16 mouse cellular contexts compared by ENCODE assay signal in the genomic region with DNA sequence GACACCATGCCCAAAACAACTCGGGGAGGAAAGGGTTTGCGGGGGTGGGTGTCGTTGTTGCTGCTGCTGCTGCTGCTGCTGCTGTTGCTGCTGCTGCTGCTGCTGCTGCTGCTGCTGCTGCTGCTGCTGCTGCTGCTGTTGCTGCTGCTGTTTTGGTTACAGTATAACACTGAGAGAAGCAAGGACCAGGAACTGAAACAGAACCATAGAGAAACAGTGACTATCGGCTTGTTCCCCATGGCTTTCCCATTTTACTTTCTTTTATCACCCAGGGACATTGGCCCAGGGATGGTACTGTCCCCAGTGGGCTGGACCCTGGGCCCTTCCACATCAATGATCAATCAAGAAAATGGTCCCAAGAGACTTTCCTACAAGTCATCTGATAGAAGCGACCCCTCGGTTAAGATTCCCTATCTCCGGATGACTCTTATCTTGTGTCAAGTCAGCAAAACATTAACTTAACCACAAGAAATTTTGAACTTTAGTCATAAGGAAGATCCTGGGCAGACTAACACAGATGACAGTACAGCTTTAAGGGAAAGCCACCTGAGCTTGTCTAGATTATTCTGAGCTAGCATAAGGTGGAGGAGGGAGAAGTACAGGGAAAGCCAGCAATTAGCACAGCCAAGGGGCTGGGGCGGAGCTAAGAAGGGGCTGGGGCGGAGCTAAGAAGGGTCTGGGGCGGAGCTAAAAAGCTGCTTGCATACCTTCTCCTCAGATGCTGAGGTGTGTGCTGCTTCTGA. TPM values are rescaled to one million over a fixed set of nuclear protein-coding genes. Genes with fewer than 3 reads are reported as not detected.
A peak's percentile ranks its signal among the peaks of the same experiment; 100 is the strongest.
DNase-seq lines count a peak whose midpoint lies in the region; ATAC-seq lines count a peak whose summit lies in the region.
"Had no signal": no experiment of that assay in that cellular context is flagged by ENCODE, and none has a peak within 500 bp of the region (broad histone marks: within the 10 kb centered on the region; RNA-seq: fewer than 3 reads in every experiment).

No protein-coding gene starts in this region.

- H3K4me2 ChIP-seq in intestine, embryonic 16.5 days (ENCODE audit: low read depth, low read length): peak overlapping the region; percentile 41; the same call in 1 of the 2 replicates
- H3K4me2 ChIP-seq in lung, embryonic 15.5 days: no peak overlapping the region
- H3K4me2 ChIP-seq: embryonic facial prominence, embryonic 12.5 days had no signal

- H3K4me3 ChIP-seq in intestine, embryonic 16.5 days (ENCODE audit: low read length): no peak overlapping the region
- no peak overlapping the region for H3K4me3 ChIP-seq in lung, embryonic 15.5 days
- H3K4me3 ChIP-seq: embryonic facial prominence, embryonic 12.5 days had no signal

- peak; percentile 75 for ATAC-seq in intestine, embryonic 16.5 days
- ATAC-seq in lung, embryonic 15.5 days (ENCODE audit: borderline replicate concordance, extremely low read depth, low FRiP score, low TSS enrichment): 0 out of 2 replicates have a peak, but pooled peaks have one; percentile 11
- ATAC-seq: CD4-positive, CD25-positive, alpha-beta regulatory T cell, adult 4 months; forebrain, embryonic 16.5 days had no signal

- no peaks in the 10 kb centered on the region for H3K4me1 ChIP-seq in intestine, embryonic 16.5 days (ENCODE audit: control insufficient read depth, insufficient read depth, low read length)
- no peaks in the 10 kb centered on the region for H3K4me1 ChIP-seq in lung, embryonic 15.5 days
- H3K4me1 ChIP-seq: embryonic facial prominence, embryonic 12.5 days had no signal

- no peaks in the 10 kb centered on the region for H3K9me3 ChIP-seq in intestine, embryonic 16.5 days (ENCODE audit: control insufficient read depth, low read length)
- H3K9me3 ChIP-seq in lung, embryonic 15.5 days: no peaks in the 10 kb centered on the region
- H3K9me3 ChIP-seq: embryonic facial prominence, embryonic 12.5 days had no signal

- H3K27ac ChIP-seq in intestine, embryonic 16.5 days (ENCODE audit: low read length): no peak overlapping the region
- H3K27ac ChIP-seq in lung, embryonic 15.5 days: no peak overlapping the region
- H3K27ac ChIP-seq: embryonic facial prominence, embryonic 12.5 days had no signal

- no peak overlapping the region for H3K9ac ChIP-seq in intestine, embryonic 16.5 days (ENCODE audit: low read depth, low read length)
- no peak overlapping the region for H3K9ac ChIP-seq in lung, embryonic 15.5 days
- H3K9ac ChIP-seq: embryonic facial prominence, embryonic 12.5 days had no signal

- H3K27me3 ChIP-seq in intestine, embryonic 16.5 days (replicated peaks; ENCODE audit: control insufficient read depth, insufficient read depth, low read length): no peaks in the 10 kb centered on the region
- H3K27me3 ChIP-seq in lung, embryonic 15.5 days: no peaks in the 10 kb centered on the region
- H3K27me3 ChIP-seq: embryonic facial prominence, embryonic 12.5 days had no signal

- WGBS in intestine, embryonic 16.5 days: 68% methylated on average over 10 of the region's 10 CpGs
- WGBS in lung, embryonic 15.5 days: 74% methylated on average over 10 of the region's 10 CpGs

- no peaks in the 10 kb centered on the region for H3K36me3 ChIP-seq in intestine, embryonic 16.5 days (ENCODE audit: control insufficient read depth, insufficient read depth, low read length)
- H3K36me3 ChIP-seq in lung, embryonic 15.5 days: peaks cover 17% of the 10 kb centered on the region

- DNase-seq in thymus, postnatal 14 days: peak; percentile 19
- DNase-seq in thymus, postnatal 10 days (ENCODE audit: low spot score in 2 of 2): no peak
- DNase-seq in yolk sac, embryonic 10.5 days (ENCODE audit: low spot score): peak; percentile 71
- no peak for DNase-seq in gastrocnemius, postnatal 10 days
- DNase-seq in adrenal gland, adult (ENCODE audit: inconsistent age in 2 of 2, low spot score in 1 of 2): no peak
- no peak for DNase-seq in adrenal gland, postnatal 4 days (ENCODE audit: low spot score in 2 of 2)
- DNase-seq: gastrocnemius, postnatal 36 days; right cerebral cortex, postnatal 4 days had no signal

RNA-seq across cellular contexts. Expression of a gene that starts 2.8 kb away (rescaled TPM):
- polyA plus RNA-seq in intestine, embryonic 16.5 days (2015; fragmentation: Nextera tagmentation; extraction: Ambion mirVana): 8.4 and 8.6 TPM in 2 replicates
- polyA plus RNA-seq in lung, embryonic 15.5 days (2015; fragmentation: Nextera tagmentation; extraction: Ambion mirVana): 10.3 and 12.1 TPM in 2 replicates
- 1 to 10 TPM; 5.7 to 7.9 TPM for total RNA-seq in gastrocnemius, postnatal 10 days (2021)
- total RNA-seq in adrenal gland, postnatal 4 days (2021): 10 to 100 TPM; 17.3 to 20.6 TPM

RNA-seq across cellular contexts. Expression of a gene that starts 3.4 kb away (rescaled TPM):
- 0.07 TPM in 1 of 2 replicates, not detected in the other for polyA plus RNA-seq in intestine, embryonic 16.5 days (2015; fragmentation: Nextera tagmentation; extraction: Ambion mirVana)
- not detected in 2 replicates for polyA plus RNA-seq in lung, embryonic 15.5 days (2015; fragmentation: Nextera tagmentation; extraction: Ambion mirVana)
- total RNA-seq in gastrocnemius, postnatal 10 days (2021): not detected
- not detected for total RNA-seq in adrenal gland, postnatal 4 days (2021)
- total RNA-seq: gastrocnemius, postnatal 36 days; left cerebral cortex, adult 18-20 months had no signal
- polyA plus RNA-seq: CD4-positive, CD25-positive, alpha-beta regulatory T cell, adult 4 months; embryonic facial prominence, embryonic 12.5 days; forebrain, embryonic 16.5 days; heart, postnatal 0 days; liver, adult 2 months had no signal

RNA-seq across cellular contexts. Expression of a gene that starts 7.6 kb away (rescaled TPM):
- polyA plus RNA-seq in intestine, embryonic 16.5 days (2015; fragmentation: Nextera tagmentation; extraction: Ambion mirVana): 271 and 273 TPM in 2 replicates
- 373 and 387 TPM in 2 replicates for polyA plus RNA-seq in lung, embryonic 15.5 days (2015; fragmentation: Nextera tagmentation; extraction: Ambion mirVana)
- total RNA-seq in gastrocnemius, postnatal 10 days (2021): 100 to 1,000 TPM; 116 to 124 TPM
- total RNA-seq in adrenal gland, postnatal 4 days (2021): 100 to 1,000 TPM; 202 to 211 TPM

RNA-seq across cellular contexts. Expression of a gene that starts 18.2 kb away (rescaled TPM):
- polyA plus RNA-seq in intestine, embryonic 16.5 days (2015; fragmentation: Nextera tagmentation; extraction: Ambion mirVana): 1.8 and 2.6 TPM in 2 replicates
- not detected in 2 replicates for polyA plus RNA-seq in lung, embryonic 15.5 days (2015; fragmentation: Nextera tagmentation; extraction: Ambion mirVana)
- total RNA-seq in gastrocnemius, postnatal 10 days (2021): not detected
- total RNA-seq in adrenal gland, postnatal 4 days (2021): not detected
- total RNA-seq: gastrocnemius, postnatal 36 days; left cerebral cortex, adult 18-20 months; liver, adult 2 months had no signal
- polyA plus RNA-seq: CD4-positive, CD25-positive, alpha-beta regulatory T cell, adult 4 months; embryonic facial prominence, embryonic 12.5 days; heart, postnatal 0 days; liver, adult 2 months had no signal

RNA-seq across cellular contexts. Expression of a gene that starts 33.2 kb away (rescaled TPM):
- 22.6 and 23.2 TPM in 2 replicates for polyA plus RNA-seq in intestine, embryonic 16.5 days (2015; fragmentation: Nextera tagmentation; extraction: Ambion mirVana)
- polyA plus RNA-seq in lung, embryonic 15.5 days (2015; fragmentation: Nextera tagmentation; extraction: Ambion mirVana): 16.5 and 23.3 TPM in 2 replicates
- total RNA-seq in gastrocnemius, postnatal 10 days (2021): 10 to 100 TPM in 1 of 2 experiments, 1 to 10 TPM in 1; 7.9 to 12.4 TPM
- total RNA-seq in adrenal gland, postnatal 4 days (2021): 10 to 100 TPM; 23.6 to 25.7 TPM

Comparison
In these comparisons a context has a peak if more than half of its experiments do, and no peak if none do; other contexts are left out.
1. DNase-seq: peak in thymus, postnatal 14 days (single experiment) and yolk sac, embryonic 10.5 days (single experiment); none in thymus, postnatal 10 days (0 of 2), gastrocnemius, postnatal 10 days (single experiment), adrenal gland, adult (0 of 2) and adrenal gland, postnatal 4 days (0 of 2).